Mouse (Mus musculus) megakaryocyte, embryonic 14.5 days (primary cell): ENCODE data around the gene Igsf9.

Experiments
- FLI1 ChIP-seq: IDR thresholded peaks from 2 replicates; pipeline ENCODE4 v1.6.1; 2012; ENCODE audit warnings: low read length, inconsistent platforms, mixed read lengths
- GATA1 ChIP-seq: IDR thresholded peaks from 3 replicates; pipeline ENCODE4 v1.6.1; 2012; ENCODE audit warnings: mixed read lengths, low read length, inconsistent platforms, borderline replicate concordance

DNA sequence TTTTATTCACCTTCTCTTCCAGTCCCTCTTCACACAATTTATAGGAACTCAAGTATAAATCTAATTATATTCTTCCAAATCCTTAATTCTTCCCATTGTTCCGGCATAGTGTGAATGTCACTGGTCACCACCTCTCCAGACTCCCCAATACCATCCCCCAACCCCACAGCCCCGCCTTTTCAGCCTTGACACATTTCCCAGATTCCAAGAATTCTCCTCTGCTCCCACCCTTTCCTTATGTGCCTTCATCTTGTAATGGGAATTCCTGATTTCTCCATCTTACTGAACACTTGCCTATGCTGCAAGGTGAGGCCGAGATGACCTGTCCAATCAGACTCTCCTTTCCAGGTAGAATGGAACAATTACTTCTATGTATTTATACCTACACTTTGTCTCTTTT, 23.5 kb upstream of the Igsf9 start:
- TF ChIP-seq GATA1 (no peak), FLI1 (no peak)
